Mouse (Mus musculus): ENCODE measurements around the gene Kif23.

Kif23 gene

DNA sequence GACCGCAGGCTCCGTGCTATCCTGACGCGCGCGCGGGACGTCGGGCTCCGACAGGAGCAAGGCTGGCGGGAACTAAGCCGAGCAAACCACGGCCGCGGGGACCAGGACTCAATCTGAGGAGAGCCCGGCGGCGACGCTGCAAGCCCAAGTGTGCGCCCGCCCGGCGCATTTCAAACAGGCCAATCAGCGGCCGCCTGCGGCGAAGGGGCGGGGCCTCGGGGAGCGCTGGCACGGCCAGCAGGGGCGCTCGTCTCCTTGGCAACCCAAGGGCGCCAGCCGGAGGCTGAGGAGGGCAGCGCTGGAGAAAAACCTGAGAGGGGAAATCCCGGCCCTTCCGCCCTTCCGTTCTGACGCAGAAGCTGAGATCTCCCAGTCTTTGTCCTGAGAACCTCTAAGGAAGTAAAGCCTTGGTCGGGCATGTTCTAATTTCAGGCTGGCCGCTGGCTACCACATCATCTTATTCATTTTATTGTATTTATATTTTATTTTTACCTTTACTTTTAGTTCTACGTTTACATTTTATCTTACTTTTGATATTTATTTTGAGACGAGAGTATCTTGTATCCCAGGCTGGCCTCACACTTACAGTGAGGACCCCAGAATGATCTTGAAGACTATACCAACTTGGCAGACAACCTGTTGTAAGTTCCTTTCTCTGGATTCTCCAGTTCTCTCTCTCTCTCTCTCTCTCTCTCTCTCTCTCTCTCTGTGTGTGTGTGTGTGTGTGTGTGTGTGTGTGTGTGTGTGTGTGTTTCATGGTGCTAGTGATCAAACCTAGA is at the start of gene Kif23:
Gene Kif23, minus strand, starts transcription at position 152 of the 779 bp plus-strand sequence.
- DNase-seq = peak; percentile 95

DNA sequence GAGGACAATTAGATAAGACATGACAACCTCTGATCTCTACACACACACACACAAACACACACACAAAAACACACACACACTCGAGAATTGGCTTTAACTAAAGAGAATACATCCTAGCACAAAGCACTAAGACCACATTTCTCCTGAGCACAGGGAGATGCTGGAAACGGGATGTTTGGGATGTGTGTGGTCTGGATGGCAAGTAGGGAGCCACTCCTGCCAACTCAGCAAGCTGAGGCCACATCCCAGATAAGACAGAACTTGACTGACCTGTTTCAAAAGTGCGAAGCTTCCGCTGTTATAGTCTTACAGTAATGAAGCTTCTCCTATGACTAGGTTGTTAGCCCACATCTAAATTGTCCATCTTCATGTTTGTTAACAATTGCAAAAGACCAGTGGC is 44.6 kb upstream of the Kif23 start:
- no peak for DNase-seq

DNA sequence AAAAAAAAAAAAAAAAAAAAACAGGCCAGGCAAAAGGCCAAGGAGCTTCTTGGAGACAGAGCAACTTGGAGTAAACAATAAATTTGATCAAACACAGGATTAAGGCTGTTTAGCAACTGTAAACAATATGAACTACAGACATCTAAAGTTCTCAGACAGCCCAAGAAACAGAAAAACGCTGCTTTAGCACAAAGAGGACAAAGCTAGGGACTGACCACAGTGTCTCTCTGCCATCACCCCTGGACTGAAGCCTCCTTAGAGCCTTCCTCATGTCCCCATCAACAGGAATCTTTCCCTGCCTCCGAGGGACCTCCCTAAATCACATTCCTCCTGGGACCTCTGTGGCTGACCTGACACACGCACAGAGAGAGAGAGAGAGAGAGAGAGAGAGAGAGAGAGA is 44.2 kb upstream of the Kif23 start:
- no peak for DNase-seq

GRCm38 (mm10) chr9:61986055-61986454 is 39.5 kb upstream of the Kif23 start:
- DNase-seq = no peak

GRCm38 (mm10) chr9:61985183-61985863 is 38.7 kb upstream of the Kif23 start:
- peak; percentile 28 for DNase-seq

GRCm38 (mm10) chr9:61982940-61983620 is 36.5 kb upstream of the Kif23 start:
- DNase-seq = no peak

DNA sequence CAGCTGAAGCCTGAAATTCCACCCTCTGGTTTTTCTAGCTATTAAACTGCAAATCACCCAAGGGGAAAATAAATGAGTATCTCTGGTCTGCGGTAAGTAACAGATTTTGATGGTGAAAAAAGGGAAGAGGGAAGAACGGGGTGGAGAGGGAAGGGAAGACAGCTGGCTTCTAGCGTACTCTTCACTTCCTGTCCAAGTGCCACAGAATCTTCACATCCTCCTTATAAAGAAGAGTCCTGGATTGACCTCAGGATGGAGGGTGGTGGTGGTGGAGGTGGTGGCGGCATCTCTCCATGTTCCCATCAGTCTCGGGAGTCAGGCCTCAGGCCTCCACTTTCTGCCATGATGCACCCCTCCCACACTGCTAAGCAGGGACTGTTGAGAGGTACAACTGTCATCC is 35.3 kb upstream of the Kif23 start:
- no peak for DNase-seq

DNA sequence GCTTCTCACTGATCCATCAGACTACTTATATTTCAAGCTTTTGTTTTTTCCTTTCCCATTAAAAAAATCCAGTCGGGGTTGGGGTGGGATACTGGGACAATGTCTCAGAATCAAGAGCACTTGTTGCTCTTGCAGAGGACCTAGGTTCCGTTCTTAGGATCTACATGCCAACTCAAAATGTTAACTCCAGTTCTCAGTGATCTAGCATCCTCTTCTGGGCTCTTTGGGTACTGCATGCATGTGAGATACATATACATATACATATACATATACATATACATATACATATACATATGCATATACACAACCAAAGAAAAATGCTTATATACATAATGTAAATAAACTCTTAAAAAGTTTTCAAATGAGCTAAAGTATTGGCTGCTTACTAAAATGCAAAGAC is 33.4 kb upstream of the Kif23 start:
- DNase-seq = no peak

GRCm38 (mm10) chr9:61977258-61977945 is 30.8 kb upstream of the Kif23 start:
- DNase-seq = no peak

DNA sequence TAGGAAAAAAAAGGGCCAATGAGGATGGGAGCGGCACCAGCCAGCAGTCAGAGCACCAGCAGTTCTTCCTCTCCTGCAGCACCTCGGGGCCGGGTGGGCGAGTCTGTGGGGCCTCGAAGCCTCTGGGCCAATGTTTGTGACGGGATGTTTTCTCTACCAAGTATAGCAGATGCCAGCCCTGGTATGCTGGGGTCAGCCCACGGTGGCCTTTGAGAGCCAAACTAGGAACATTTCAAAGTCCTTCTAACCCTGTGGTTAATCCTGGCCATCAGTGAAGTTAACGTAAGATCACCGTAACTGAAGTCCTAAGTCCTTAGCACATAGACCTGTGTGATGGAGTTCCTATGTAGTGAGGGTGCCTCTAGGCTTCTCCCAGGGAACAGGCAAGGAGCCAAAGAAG is 25.5 kb upstream of the Kif23 start:
- no peak for DNase-seq

DNA sequence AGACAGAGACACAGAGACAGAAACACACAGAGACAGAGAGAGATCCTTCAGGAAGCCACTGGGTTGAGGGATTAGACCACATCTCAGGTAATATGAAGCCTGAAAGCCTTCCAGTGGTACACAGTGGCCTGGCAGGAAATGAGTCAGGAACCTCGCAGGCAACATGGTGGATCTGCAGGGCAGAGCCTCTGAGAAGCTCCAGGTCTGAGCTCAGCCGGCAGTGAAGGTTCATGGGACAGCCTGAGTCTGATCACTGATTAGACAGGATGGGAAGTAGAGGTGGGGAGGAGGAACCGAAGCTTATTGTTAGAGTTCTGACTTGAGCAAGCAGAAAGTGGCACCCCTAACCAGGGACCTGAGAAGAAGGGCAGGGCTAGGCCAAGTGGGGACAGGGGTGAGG is 24.5 kb upstream of the Kif23 start:
- no peak for DNase-seq

- no peak for DNase-seq
These were observed 20.8 kb upstream of the Kif23 start for GRCm38 (mm10) chr9:61967357-61967756.

GRCm38 (mm10) chr9:61965987-61966386 is 19.4 kb upstream of the Kif23 start:
- no peak for DNase-seq

- peak; percentile 50 for DNase-seq
These were observed 18.9 kb upstream of the Kif23 start for GRCm38 (mm10) chr9:61965411-61965930.

DNA sequence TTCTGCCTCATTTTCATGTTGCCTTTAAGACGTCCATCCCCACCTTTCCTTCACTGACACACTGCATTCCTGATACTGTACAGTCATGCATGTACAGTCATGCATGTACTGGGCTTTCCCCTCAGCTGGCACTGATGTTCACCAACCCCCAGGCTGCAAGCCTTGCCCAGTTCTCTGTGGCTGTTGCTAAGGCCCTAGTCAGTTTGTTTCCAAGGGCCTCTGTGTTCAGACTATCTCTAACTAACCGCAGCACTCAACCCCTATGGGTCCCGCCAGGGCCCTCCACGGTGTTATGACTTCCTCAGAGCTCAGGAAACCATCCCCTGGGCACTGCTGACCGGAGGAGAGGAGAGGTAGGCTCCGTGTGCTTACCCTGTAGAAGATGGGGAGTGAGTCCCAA is 16.8 kb upstream of the Kif23 start:
- DNase-seq = no peak

DNA sequence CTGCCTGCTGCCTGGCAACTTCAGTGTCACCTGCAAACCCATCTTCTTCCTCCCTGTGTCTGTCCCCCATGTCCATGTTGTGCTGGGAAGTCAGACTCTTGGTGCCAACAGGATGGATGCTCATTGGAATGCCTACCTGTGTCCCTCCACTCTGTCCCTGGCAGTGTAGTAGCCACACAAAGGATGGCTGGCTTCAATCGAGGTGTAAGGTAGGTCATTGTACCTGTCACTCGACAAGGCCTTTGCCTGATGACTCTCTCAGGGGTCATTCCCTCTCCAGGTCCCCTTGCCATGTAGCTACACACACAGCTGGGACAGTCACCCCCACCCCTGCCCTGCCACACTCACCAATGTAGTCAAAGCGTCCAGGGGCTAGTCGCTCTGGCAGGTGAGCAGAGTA is 14.6 kb upstream of the Kif23 start:
- DNase-seq = no peak

DNA sequence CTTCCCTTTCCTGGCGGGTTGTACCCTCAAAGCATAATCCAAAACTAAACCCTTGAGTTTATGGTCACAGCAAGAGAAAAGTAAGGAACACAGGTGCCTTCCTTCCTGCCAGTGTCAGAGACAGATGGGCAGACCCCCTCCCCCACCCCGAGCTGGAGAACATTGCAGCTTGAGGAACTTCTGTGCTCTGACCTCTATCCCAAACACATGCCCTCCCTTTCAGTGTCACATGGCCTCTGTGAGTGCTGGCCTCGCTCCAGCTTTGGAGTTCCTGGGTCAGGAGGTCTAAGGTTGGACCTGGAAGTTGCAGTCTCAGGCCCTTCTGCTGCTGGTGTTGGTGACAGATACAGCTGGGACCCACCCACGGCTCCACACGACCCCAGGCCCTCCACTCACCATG is 14.2 kb upstream of the Kif23 start:
- no peak for DNase-seq

GRCm38 (mm10) chr9:61959921-61960569 is 13.5 kb upstream of the Kif23 start:
- no peak for DNase-seq

DNA sequence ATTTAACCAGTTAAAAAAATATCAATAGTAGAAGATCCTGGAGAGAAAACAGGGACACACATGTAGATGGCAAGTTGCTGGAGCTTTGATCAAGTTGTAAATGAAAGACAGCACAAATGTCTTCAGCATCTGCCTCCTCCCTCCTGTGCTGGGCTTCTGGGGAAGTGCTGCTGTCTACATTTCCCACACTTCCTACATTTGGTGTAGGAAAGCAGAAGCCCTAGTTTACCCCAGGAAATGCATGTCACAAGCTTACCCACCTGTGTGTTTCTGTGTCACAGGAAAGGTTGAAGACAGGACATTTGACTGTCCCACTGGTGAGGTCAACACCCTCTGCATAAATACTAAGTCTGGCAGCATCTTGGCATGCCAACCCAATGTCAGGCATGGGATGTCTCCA is 8.1 kb upstream of the Kif23 start:
- DNase-seq = no peak

DNA sequence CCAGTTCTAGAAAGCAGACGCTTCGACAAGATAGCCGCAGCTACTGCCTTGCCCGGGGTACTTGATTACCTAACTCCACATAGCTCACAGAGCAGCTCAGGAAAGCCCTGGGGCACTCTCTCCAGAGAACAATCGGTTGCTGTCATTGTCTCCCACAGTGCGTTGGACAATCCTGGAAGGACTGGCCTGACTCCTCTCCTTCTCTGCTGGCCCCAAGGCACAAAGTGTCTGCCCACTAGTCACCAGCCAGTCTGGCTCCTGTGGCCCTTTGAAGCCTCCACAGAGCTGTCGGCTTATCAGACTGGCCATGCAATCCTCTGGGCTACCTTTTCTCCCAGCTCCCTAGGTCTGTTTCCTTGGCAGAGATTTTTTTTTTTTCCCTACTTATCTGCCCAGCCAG is 5.7 kb upstream of the Kif23 start:
- no peak for DNase-seq

DNA sequence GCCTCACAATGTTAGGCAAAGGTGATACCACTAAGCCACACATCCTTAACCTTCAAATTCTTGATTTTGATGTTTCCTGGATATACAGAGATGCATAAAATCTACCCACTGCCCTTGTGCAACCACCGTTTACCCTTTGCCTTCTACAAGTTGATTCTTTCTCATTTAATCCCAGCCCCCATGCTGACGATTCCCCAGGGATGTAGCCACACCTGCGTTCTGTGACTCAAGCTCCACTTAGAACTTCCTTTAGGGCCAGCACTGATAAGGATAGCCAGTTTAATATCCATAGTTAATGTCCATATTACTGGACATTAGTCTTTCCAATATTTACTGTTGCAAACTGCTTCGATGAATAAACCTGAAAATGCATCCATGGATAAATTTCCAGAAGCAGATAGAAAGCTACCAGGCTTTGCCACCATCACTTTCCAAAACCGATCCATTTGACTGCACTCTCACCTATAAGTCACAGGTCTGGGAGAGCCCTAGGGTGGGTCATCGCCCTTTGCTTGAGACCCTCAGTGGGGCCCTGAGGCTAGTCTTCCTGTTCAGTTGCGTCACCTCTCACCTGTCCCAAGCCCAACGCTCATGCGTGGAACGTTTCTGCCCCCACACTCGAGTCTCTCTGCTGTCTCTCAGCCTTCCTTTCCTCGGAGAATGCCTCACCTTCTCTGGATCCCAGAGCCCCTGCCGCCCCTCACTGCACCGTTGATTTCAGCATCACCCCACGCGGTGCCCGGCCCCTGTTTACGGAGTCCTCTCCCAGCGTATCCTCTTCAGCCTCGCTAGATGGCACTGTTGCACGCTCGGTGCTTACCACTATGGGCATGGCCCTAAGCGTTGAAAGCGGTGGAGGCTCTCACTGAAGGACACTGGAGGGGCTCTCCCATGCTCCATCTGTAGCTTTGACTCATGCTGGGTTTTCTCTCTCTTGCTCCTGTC is 1.1 kb upstream of the Kif23 start:
- DNase-seq = peak; percentile 63

Measured in cerebellum, adult 8-10 months (tissue).